Mouse (Mus musculus) thymus, adult 2 months (tissue): ENCODE measurements at regions not wholly inside any gene's neighbourhood (a gene's known extent, or its start where the extent isn't known, plus 50 kb on each side); places are given as distances from the start of the nearest gene placed in this dataset.

Source experiments
- CTCF ChIP-seq: fragments of 200-500 bp; IDR thresholded peaks from 2 replicates; pipeline ENCODE4 v1.5.1; 2012; ENCODE audit warnings: mild to moderate bottlenecking, control low read depth, low read length, moderate library complexity, borderline replicate concordance; ENCODE audit not compliant: control insufficient read depth, poor library complexity, insufficient read depth; ENCODE audit errors: extremely low read depth
- POLR2A ChIP-seq: fragments of 200-500 bp; IDR thresholded peaks from 2 replicates; pipeline ENCODE4 v1.6.1; 2012; ENCODE audit warnings: mild to moderate bottlenecking, low read length, control low read depth, moderate library complexity; ENCODE audit not compliant: control insufficient read depth, poor library complexity, insufficient read depth; ENCODE audit errors: extremely low read depth

GRCm38 (mm10) chr8:128078740-128079139, 279.7 kb upstream of the Nrp1 start:
- TF ChIP-seq POLR2A (no peak), CTCF (no peak)
